ENCODE assay signal across 14 mouse cellular contexts in the genomic region with DNA sequence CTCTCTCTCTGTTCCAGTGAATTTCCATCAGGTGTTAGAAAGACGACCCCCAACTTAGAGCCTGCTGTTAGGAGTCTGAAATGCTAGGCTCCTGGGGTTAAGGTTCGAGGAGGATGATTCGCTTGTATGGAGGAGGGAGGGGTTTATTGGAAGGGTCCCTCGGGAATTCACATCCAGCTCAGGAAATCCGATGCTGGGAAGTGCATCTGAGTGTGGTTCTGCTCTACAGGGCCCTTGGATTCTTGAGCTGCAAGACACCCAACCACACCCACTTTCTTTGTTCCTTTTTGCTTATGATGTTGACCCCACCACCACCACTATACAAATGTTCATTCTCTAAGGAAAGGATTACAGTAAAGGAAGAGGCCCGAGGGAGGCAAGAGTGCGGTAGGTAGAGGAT.
"Had no signal": no experiment of that assay in that cellular context is flagged by ENCODE, and none has a peak within 500 bp of the region (broad histone marks: within the 10 kb centered on the region; RNA-seq: fewer than 3 reads in every experiment).

No protein-coding gene starts in this region.

- ATAC-seq: liver, embryonic 12.5 days; midbrain, embryonic 16.5 days had no signal

- DNase-seq: thymus, adult 18-20 months; thymus, postnatal 36 days had no signal

- H3K9me3 ChIP-seq: kidney, embryonic 15.5 days; limb, embryonic 10.5 days; limb, embryonic 13.5 days; liver, embryonic 12.5 days; liver, embryonic 15.5 days; lung, embryonic 15.5 days; midbrain, embryonic 10.5 days; midbrain, embryonic 13.5 days; neural tube, embryonic 13.5 days had no signal

- H3K4me3 ChIP-seq: kidney, embryonic 15.5 days; limb, embryonic 10.5 days; limb, embryonic 13.5 days; liver, embryonic 12.5 days; liver, embryonic 15.5 days; lung, embryonic 15.5 days; megakaryocyte, embryonic 14.5 days; midbrain, embryonic 10.5 days; midbrain, embryonic 13.5 days; myocyte; neural tube, embryonic 13.5 days had no signal

- H3K27ac ChIP-seq: kidney, embryonic 15.5 days; limb, embryonic 10.5 days; limb, embryonic 13.5 days; liver, embryonic 12.5 days; liver, embryonic 15.5 days; lung, embryonic 15.5 days; midbrain, embryonic 10.5 days; midbrain, embryonic 13.5 days; neural tube, embryonic 13.5 days had no signal

- H3K9ac ChIP-seq: kidney, embryonic 15.5 days; limb, embryonic 13.5 days; liver, embryonic 12.5 days; liver, embryonic 15.5 days; lung, embryonic 15.5 days; midbrain, embryonic 13.5 days; neural tube, embryonic 13.5 days had no signal

- H3K4me2 ChIP-seq: kidney, embryonic 15.5 days; limb, embryonic 13.5 days; liver, embryonic 12.5 days; liver, embryonic 15.5 days; lung, embryonic 15.5 days; midbrain, embryonic 13.5 days; neural tube, embryonic 13.5 days had no signal

- H3K27me3 ChIP-seq: kidney, embryonic 15.5 days; limb, embryonic 13.5 days; liver, embryonic 12.5 days; liver, embryonic 15.5 days; lung, embryonic 15.5 days; megakaryocyte, embryonic 14.5 days; neural tube, embryonic 13.5 days had no signal

- H3K4me1 ChIP-seq: kidney, embryonic 15.5 days; limb, embryonic 10.5 days; limb, embryonic 13.5 days; liver, embryonic 12.5 days; liver, embryonic 15.5 days; lung, embryonic 15.5 days; midbrain, embryonic 10.5 days; midbrain, embryonic 13.5 days; neural tube, embryonic 13.5 days had no signal

- H3K36me3 ChIP-seq: kidney, embryonic 15.5 days; limb, embryonic 10.5 days; limb, embryonic 13.5 days; liver, embryonic 12.5 days; liver, embryonic 15.5 days; lung, embryonic 15.5 days; midbrain, embryonic 10.5 days; midbrain, embryonic 13.5 days; neural tube, embryonic 13.5 days had no signal
